ENCODE assay signal across 18 mouse cellular contexts in genomic region chr10:42894263-42894662, GRCm38 (mm10). TPM values are rescaled to one million over a fixed set of nuclear protein-coding genes. Genes with fewer than 3 reads are reported as not detected.
DNase-seq lines count a peak whose midpoint lies in the region; ATAC-seq and TF ChIP-seq lines count a peak whose summit lies in the region.
"Had no signal": no experiment of that assay in that cellular context is flagged by ENCODE, and none has a peak within 500 bp of the region (broad histone marks: within the 10 kb centered on the region; RNA-seq: fewer than 3 reads in every experiment).

No protein-coding gene starts in this region.

- 50% methylated on average over 3 of the region's 3 CpGs for whole genome bisulfite sequencing in midbrain, embryonic 10.5 days
- WGBS in midbrain, embryonic 13.5 days, result 40% methylated on average over 3 of the region's 3 CpGs
- WGBS in stomach, postnatal 0 days, result 63% methylated on average over 3 of the region's 3 CpGs

- no peak for TF ChIP-seq EP300 in stomach, postnatal 0 days (optimal IDR thresholded peaks at IDR 0.05)

- DNase-seq in adrenal gland, postnatal 14 days, result peak; percentile 41
- no peak for DNase-seq in adrenal gland, adult 8-10 months
- DNase-seq in gastrocnemius, postnatal 14 days, result peak; percentile 33
- no peak for DNase-seq in gastrocnemius, postnatal 36 days
- DNase-seq in midbrain, embryonic 10.5 days (ENCODE audit: low spot score), result no peak
- DNase-seq in stomach, postnatal 0 days (ENCODE audit: low spot score), result no peak
- no peak for DNase-seq in kidney, adult 8-10 months
- DNase-seq: cerebellum, adult 18-20 months; kidney, postnatal 10 days had no signal

- intact Hi-C loops in gastrocnemius, postnatal 14 days (cut with DNase I; ENCODE audit: low total_unique reads), result no loop called here
- intact Hi-C loops in gastrocnemius, postnatal 36 days (cut with DNase I), result loop anchor here (5.0 kb wide), 1 partner anchor 52 kb away; no protein-coding TSS in a partner anchor

- no peak overlapping the region for H3K4me2 ChIP-seq in midbrain, embryonic 13.5 days (replicated peaks)
- no peak overlapping the region for H3K4me2 ChIP-seq in stomach, postnatal 0 days (replicated peaks; ENCODE audit: low read depth)
- H3K4me2 ChIP-seq: hindbrain, embryonic 12.5 days; intestine, embryonic 15.5 days; liver, embryonic 11.5 days; lung, embryonic 15.5 days; neural tube, embryonic 13.5 days; stomach, embryonic 15.5 days had no signal

- H3K4me3 ChIP-seq in midbrain, embryonic 10.5 days, result no peak overlapping the region
- no peak overlapping the region for H3K4me3 ChIP-seq in midbrain, embryonic 13.5 days (replicated peaks)
- H3K4me3 ChIP-seq in stomach, postnatal 0 days (ENCODE audit: low read depth, low read length), result no peak overlapping the region
- H3K4me3 ChIP-seq: hindbrain, embryonic 12.5 days; intestine, embryonic 15.5 days; lung, embryonic 15.5 days; neural tube, embryonic 13.5 days; stomach, embryonic 15.5 days had no signal

- H3K27ac ChIP-seq in midbrain, embryonic 10.5 days (replicated peaks), result peak overlapping the region; percentile 56
- H3K27ac ChIP-seq in midbrain, embryonic 13.5 days, result no peak overlapping the region
- H3K27ac ChIP-seq in stomach, postnatal 0 days (replicated peaks), result no peak overlapping the region
- H3K27ac ChIP-seq: hindbrain, embryonic 12.5 days; intestine, embryonic 15.5 days; lung, embryonic 15.5 days; neural tube, embryonic 13.5 days; stomach, embryonic 15.5 days had no signal

- no peak for ATAC-seq in midbrain, embryonic 13.5 days
- ATAC-seq in stomach, postnatal 0 days (ENCODE audit: low FRiP score, low TSS enrichment), result 0 out of 2 replicates have a peak, but pooled peaks have one; percentile 9
- ATAC-seq: activated CD4-positive, CD25-positive, alpha-beta regulatory T cell, adult 4 months had no signal

- no peak overlapping the region for H3K9ac ChIP-seq in midbrain, embryonic 13.5 days (replicated peaks)
- H3K9ac ChIP-seq in stomach, postnatal 0 days (ENCODE audit: low read length), result no peak overlapping the region
- H3K9ac ChIP-seq: hindbrain, embryonic 12.5 days; intestine, embryonic 15.5 days; lung, embryonic 15.5 days; neural tube, embryonic 13.5 days; stomach, embryonic 15.5 days had no signal

- no peaks in the 10 kb centered on the region for H3K9me3 ChIP-seq in midbrain, embryonic 10.5 days (replicated peaks)
- H3K9me3 ChIP-seq in midbrain, embryonic 13.5 days, result no peaks in the 10 kb centered on the region
- H3K9me3 ChIP-seq in stomach, postnatal 0 days (ENCODE audit: control insufficient read depth, low read length), result no peaks in the 10 kb centered on the region
- H3K9me3 ChIP-seq: hindbrain, embryonic 12.5 days; intestine, embryonic 15.5 days; lung, embryonic 15.5 days; neural tube, embryonic 13.5 days; stomach, embryonic 15.5 days had no signal

- no peaks in the 10 kb centered on the region for H3K36me3 ChIP-seq in midbrain, embryonic 10.5 days
- H3K36me3 ChIP-seq in midbrain, embryonic 13.5 days, result no peaks in the 10 kb centered on the region
- H3K36me3 ChIP-seq in stomach, postnatal 0 days (ENCODE audit: control insufficient read depth, insufficient read depth, low read length), result no peaks in the 10 kb centered on the region
- H3K36me3 ChIP-seq: hindbrain, embryonic 12.5 days; intestine, embryonic 15.5 days; lung, embryonic 15.5 days; neural tube, embryonic 13.5 days; stomach, embryonic 15.5 days had no signal

- TF ChIP-seq CTCF in stomach, postnatal 0 days (IDR thresholded peaks at IDR 0.05; ENCODE audit: low read depth), result no peak

- no peaks in the 10 kb centered on the region; the same call in 1 of the 2 replicates for H3K27me3 ChIP-seq in midbrain, embryonic 10.5 days (ENCODE audit: low read depth, poor library complexity, severe bottlenecking)
- H3K27me3 ChIP-seq in midbrain, embryonic 13.5 days, result no peaks in the 10 kb centered on the region
- no peaks in the 10 kb centered on the region for H3K27me3 ChIP-seq in stomach, postnatal 0 days (ENCODE audit: control insufficient read depth, insufficient read depth, low read length)
- H3K27me3 ChIP-seq: CH12.LX; hindbrain, embryonic 12.5 days; intestine, embryonic 15.5 days; lung, embryonic 15.5 days; neural tube, embryonic 13.5 days; stomach, embryonic 15.5 days had no signal

- H3K4me1 ChIP-seq in midbrain, embryonic 10.5 days, result peaks cover 19% of the 10 kb centered on the region
- 0 out of 2 replicates have a peak, but pooled peaks cover 3% of the 10 kb centered on the region for H3K4me1 ChIP-seq in midbrain, embryonic 13.5 days (replicated peaks)
- no peaks in the 10 kb centered on the region; the same call in 1 of the 2 replicates for H3K4me1 ChIP-seq in stomach, postnatal 0 days (replicated peaks; ENCODE audit: control insufficient read depth, insufficient read depth)

RNA-seq across cellular contexts. Expression of gene Scml4, which starts 34.1 kb away (rescaled TPM):
- total RNA-seq in adrenal gland, postnatal 14 days (2021), result 4.0 and 14.3 TPM in 2 replicates
- total RNA-seq in adrenal gland, adult 8-10 months (2022), result 1 to 10 TPM; 4.6 to 7.4 (median 6.7) TPM
- 1 to 10 TPM; 2.0 to 2.8 TPM for total RNA-seq in gastrocnemius, postnatal 14 days (2021)
- 1 to 10 TPM in 1 of 2 experiments, under 1 TPM in 1; 0.94 to 1.3 TPM for total RNA-seq in gastrocnemius, postnatal 36 days (2021)
- 0.17 and 0.97 TPM in 2 replicates for polyA plus RNA-seq in midbrain, embryonic 10.5 days (2016; fragmentation: Nextera tagmentation; extraction: Ambion mirVana)
- 10.3 and 11.3 TPM in 2 replicates for polyA plus RNA-seq in midbrain, embryonic 13.5 days (2015; fragmentation: Nextera tagmentation; extraction: Ambion mirVana)
- polyA plus RNA-seq in stomach, postnatal 0 days (2015; fragmentation: Nextera tagmentation; extraction: Ambion mirVana), result 5.1 and 5.4 TPM in 2 replicates

Comparison
In these comparisons a context has a peak if more than half of its experiments do, and no peak if none do; other contexts are left out.
1. DNase-seq: peak in adrenal gland, postnatal 14 days (single experiment) and gastrocnemius, postnatal 14 days (single experiment); none in adrenal gland, adult 8-10 months (single experiment), gastrocnemius, postnatal 36 days (0 of 2), midbrain, embryonic 10.5 days (single experiment), stomach, postnatal 0 days (single experiment) and kidney, adult 8-10 months (0 of 2).